Mouse (Mus musculus) lung, postnatal 36 days (tissue): ENCODE data around the gene Dmp1.

Experiments used
- DNase-seq: peaks from one replicate; pipeline ENCODE4 v3.0.0; 2022; ENCODE audit warnings: mixed read lengths

Gene Dmp1

GRCm38 (mm10) chr5:104263014-104263776 is 60.8 kb downstream of the Dmp1 start:
- DNase-seq, result no peak
